Comparison of ENCODE assay signal across 32 mouse cellular contexts in genomic region chr15:32198561-32198960, GRCm38 (mm10). TPM values are rescaled to one million over a fixed set of nuclear protein-coding genes. Genes with fewer than 3 reads are reported as not detected.
DNase-seq lines count a peak whose midpoint lies in the region; ATAC-seq and TF ChIP-seq lines count a peak whose summit lies in the region.
"Had no signal": no experiment of that assay in that cellular context is flagged by ENCODE, and none has a peak within 500 bp of the region (broad histone marks: within the 10 kb centered on the region; RNA-seq: fewer than 3 reads in every experiment).

No protein-coding gene starts in this region.

- peaks cover 17% of the 10 kb centered on the region for H3K4me1 ChIP-seq in embryonic facial prominence, embryonic 10.5 days
- H3K4me1 ChIP-seq in limb, embryonic 14.5 days (ENCODE audit: control insufficient read depth, insufficient read depth, low read length), result 0 out of 2 replicates have a peak, but pooled peaks cover 2% of the 10 kb centered on the region
- H3K4me1 ChIP-seq: hindbrain, embryonic 12.5 days; neural tube, embryonic 15.5 days had no signal

- H3K36me3 ChIP-seq in embryonic facial prominence, embryonic 10.5 days (replicated peaks), result no peaks in the 10 kb centered on the region
- H3K36me3 ChIP-seq in limb, embryonic 14.5 days (ENCODE audit: control insufficient read depth, insufficient read depth, low read length), result no peaks in the 10 kb centered on the region
- H3K36me3 ChIP-seq: forebrain, embryonic 15.5 days; hindbrain, embryonic 12.5 days; neural tube, embryonic 15.5 days had no signal

- peak overlapping the region; percentile 27; the same call in 1 of the 2 replicates for H3K27ac ChIP-seq in embryonic facial prominence, embryonic 10.5 days (replicated peaks)
- no peak overlapping the region for H3K27ac ChIP-seq in limb, embryonic 14.5 days (replicated peaks; ENCODE audit: low read depth, low read length)
- H3K27ac ChIP-seq: forebrain, embryonic 15.5 days; heart, adult 2 months; hindbrain, embryonic 12.5 days; neural tube, embryonic 15.5 days had no signal

- no peak overlapping the region for H3K4me2 ChIP-seq in limb, embryonic 14.5 days (replicated peaks; ENCODE audit: low read depth, low read length, severe bottlenecking)
- H3K4me2 ChIP-seq: forebrain, embryonic 15.5 days; hindbrain, embryonic 12.5 days; midbrain, embryonic 11.5 days; neural tube, embryonic 15.5 days had no signal

- H3K27me3 ChIP-seq in embryonic facial prominence, embryonic 10.5 days (replicated peaks; ENCODE audit: low read depth, poor library complexity, severe bottlenecking), result no peaks in the 10 kb centered on the region
- no peaks in the 10 kb centered on the region for H3K27me3 ChIP-seq in limb, embryonic 14.5 days (ENCODE audit: control insufficient read depth, insufficient read depth, low read length)
- H3K27me3 ChIP-seq: forebrain, embryonic 15.5 days; hindbrain, embryonic 12.5 days; neural tube, embryonic 15.5 days had no signal

- DNase-seq in gastrocnemius, postnatal 10 days, result peak; percentile 5
- DNase-seq in gastrocnemius, adult 8-10 months (ENCODE audit: low spot score in 2 of 2), result no peak
- DNase-seq in NIH3T3 (ENCODE audit: low read depth) (peak; percentile 62), MN1 (ENCODE audit: low spot score) (no peak)
- no peak for DNase-seq in embryonic facial prominence, embryonic 10.5 days (ENCODE audit: low spot score)
- DNase-seq in limb, embryonic 14.5 days (ENCODE audit: low spot score), result peak; percentile 38
- DNase-seq in adrenal gland, postnatal 10 days, result no peak
- DNase-seq: adrenal gland, adult 2 months; cerebellum, adult 18-20 months; cerebellum, postnatal 36 days; gastrocnemius, postnatal 36 days; heart, adult 2 months; kidney, adult 11 months; kidney, postnatal 4 days; layer of hippocampus, adult 9-11 months; liver, postnatal 0 days; lung, postnatal 14 days; thymus, adult 2 months had no signal

- WGBS in embryonic facial prominence, embryonic 10.5 days, result 51% methylated on average over 5 of the region's 5 CpGs
- 29% methylated on average over 5 of the region's 5 CpGs for WGBS in limb, embryonic 14.5 days

- H3K9ac ChIP-seq in limb, embryonic 14.5 days (ENCODE audit: low read depth, low read length, severe bottlenecking), result no peak overlapping the region
- H3K9ac ChIP-seq: forebrain, embryonic 15.5 days; hindbrain, embryonic 12.5 days; liver, postnatal 0 days; neural tube, embryonic 15.5 days had no signal

- TF ChIP-seq POLR2A in limb, embryonic 14.5 days (IDR thresholded peaks at IDR 0.05; ENCODE audit: borderline replicate concordance, extremely low read depth, insufficient read depth, insufficient read length), result no peak

- H3K9me3 ChIP-seq in embryonic facial prominence, embryonic 10.5 days, result no peaks in the 10 kb centered on the region
- H3K9me3 ChIP-seq in limb, embryonic 14.5 days (ENCODE audit: control insufficient read depth, low read length), result no peaks in the 10 kb centered on the region
- H3K9me3 ChIP-seq: forebrain, embryonic 15.5 days; hindbrain, embryonic 12.5 days; neural tube, embryonic 15.5 days had no signal

- no peak for ATAC-seq in limb, embryonic 14.5 days (ENCODE audit: low FRiP score, low read depth)
- ATAC-seq in CD4-positive, CD25-positive, alpha-beta regulatory T cell, adult 4 months, result no peak
- ATAC-seq: forebrain, embryonic 15.5 days; liver, postnatal 0 days had no signal

- H3K4me3 ChIP-seq in embryonic facial prominence, embryonic 10.5 days, result no peak overlapping the region
- no peak overlapping the region for H3K4me3 ChIP-seq in limb, embryonic 14.5 days (replicated peaks; ENCODE audit: low read length)
- H3K4me3 ChIP-seq: forebrain, embryonic 15.5 days; heart, adult 2 months; hindbrain, embryonic 12.5 days; neural tube, embryonic 15.5 days had no signal

RNA-seq across cellular contexts. Expression of gene Tas2r119, which starts 21.5 kb away (rescaled TPM):
- total RNA-seq in gastrocnemius, postnatal 10 days (2021), result not detected
- not detected for total RNA-seq in gastrocnemius, adult 8-10 months (2022)
- not detected in 2 replicates for polyA plus RNA-seq in embryonic facial prominence, embryonic 10.5 days (2016; fragmentation: Nextera tagmentation; extraction: Ambion mirVana)
- 0.34 and 0.65 TPM in 2 replicates for polyA plus RNA-seq in limb, embryonic 14.5 days (2012; rRNA removed)
- not detected in 2 replicates for polyA plus RNA-seq in limb, embryonic 14.5 days (2014; fragmentation: Nextera tagmentation; extraction: Ambion mirVana)
- polyA plus RNA-seq in CD4-positive, CD25-positive, alpha-beta regulatory T cell, adult 4 months (2017; shearing (Covaris generic)), result not detected
- not detected for total RNA-seq in adrenal gland, postnatal 10 days (2021)
- total RNA-seq: adrenal gland, adult 2 months; gastrocnemius, postnatal 36 days; heart, adult 2 months; heart, postnatal 25 days; left cerebral cortex, adult 18-20 months; left cerebral cortex, postnatal 36 days; liver, adult 2 months; megakaryocyte progenitor cell, adult 5-6 weeks had no signal
- polyA plus RNA-seq: adrenal gland, adult 2 months; C2C12; forebrain, embryonic 15.5 days; heart, adult 2 months; heart, embryonic 14.5 days; hindbrain, embryonic 12.5 days; kidney, embryonic 16.5 days; liver, adult 2 months; liver, postnatal 0 days; midbrain, embryonic 11.5 days; neural tube, embryonic 15.5 days; stomach, embryonic 14.5 days; thymus, adult 2 months had no signal

RNA-seq across cellular contexts. Expression of gene Sema5a, which starts 46.0 kb away (rescaled TPM):
- 10 to 100 TPM; 20.7 to 27.4 TPM for total RNA-seq in gastrocnemius, postnatal 10 days (2021)
- total RNA-seq in gastrocnemius, adult 8-10 months (2022), result 1 to 10 TPM; 1.2 to 2.3 (median 1.9) TPM
- polyA plus RNA-seq in embryonic facial prominence, embryonic 10.5 days (2016; fragmentation: Nextera tagmentation; extraction: Ambion mirVana), result 14.6 and 17.3 TPM in 2 replicates
- polyA plus RNA-seq in limb, embryonic 14.5 days (2012; rRNA removed), result 33.0 and 38.7 TPM in 2 replicates
- polyA plus RNA-seq in limb, embryonic 14.5 days (2014; fragmentation: Nextera tagmentation; extraction: Ambion mirVana), result 36.6 and 42.3 TPM in 2 replicates
- under 1 TPM in 1 of 2 experiments, not detected in 1; 0.08 TPM for polyA plus RNA-seq in CD4-positive, CD25-positive, alpha-beta regulatory T cell, adult 4 months (2017; shearing (Covaris generic))
- total RNA-seq in adrenal gland, postnatal 10 days (2021), result 10 to 100 TPM; 21.4 to 23.4 TPM
- total RNA-seq: megakaryocyte progenitor cell, adult 5-6 weeks had no signal

Comparison
In these comparisons a context has a peak if more than half of its experiments do, and no peak if none do; other contexts are left out.
1. DNase-seq: peak in gastrocnemius, postnatal 10 days (single experiment), NIH3T3 (single experiment) and limb, embryonic 14.5 days (single experiment); none in gastrocnemius, adult 8-10 months (0 of 2), embryonic facial prominence, embryonic 10.5 days (single experiment), MN1 (single experiment) and adrenal gland, postnatal 10 days (single experiment).
2. RNA of gene Sema5a, which starts 46.0 kb away (total RNA-seq): 20.7 to 27.4 TPM in gastrocnemius, postnatal 10 days and 21.4 to 23.4 TPM in adrenal gland, postnatal 10 days; 1.2 to 2.3 TPM in gastrocnemius, adult 8-10 months; every median in the first group is over 4 times any median in the second.